Mouse (Mus musculus): ENCODE results near the gene Tifa. TPM values are rescaled to one million over a fixed set of nuclear protein-coding genes. Genes with fewer than 3 reads are reported as not detected.

Tifa gene
- polyA plus RNA-seq, 1 experiment: 0.54 TPM

- no peak overlapping the region for H3K27ac ChIP-seq (ENCODE audit: insufficient read depth, low read length)
- H3K36me3 ChIP-seq (ENCODE audit: control insufficient read depth, insufficient read depth, low read length, poor library complexity, severe bottlenecking): no peaks in the 10 kb centered on the region
- no peaks in the 10 kb centered on the region for H3K9me3 ChIP-seq (replicated peaks; ENCODE audit: control insufficient read depth, insufficient read depth, low read length, poor library complexity, severe bottlenecking)
- no peak for TF ChIP-seq EP300 (IDR thresholded peaks at IDR 0.05; ENCODE audit: insufficient read depth, low read depth, low read length)
- no peak for TF ChIP-seq POLR2A (IDR thresholded peaks at IDR 0.05; ENCODE audit: insufficient read depth, low read length)
- peak; percentile 23 for TF ChIP-seq CTCF (IDR thresholded peaks at IDR 0.05; ENCODE audit: low read depth, low read length)
- H3K27me3 ChIP-seq (ENCODE audit: control insufficient read depth, insufficient read depth, low read length, poor library complexity, severe bottlenecking): no peaks in the 10 kb centered on the region; the same call in 1 of the 2 replicates
- no peak overlapping the region for H3K9ac ChIP-seq (ENCODE audit: low read depth, poor library complexity, severe bottlenecking)
- H3K4me1 ChIP-seq (ENCODE audit: control insufficient read depth, insufficient read depth, low read length): no peaks in the 10 kb centered on the region
- no peak overlapping the region for H3K4me3 ChIP-seq (ENCODE audit: low read depth, low read length)
Observed at GRCm38 (mm10) chr3:127759212-127759611, 30.4 kb upstream of the Tifa start.

DNA sequence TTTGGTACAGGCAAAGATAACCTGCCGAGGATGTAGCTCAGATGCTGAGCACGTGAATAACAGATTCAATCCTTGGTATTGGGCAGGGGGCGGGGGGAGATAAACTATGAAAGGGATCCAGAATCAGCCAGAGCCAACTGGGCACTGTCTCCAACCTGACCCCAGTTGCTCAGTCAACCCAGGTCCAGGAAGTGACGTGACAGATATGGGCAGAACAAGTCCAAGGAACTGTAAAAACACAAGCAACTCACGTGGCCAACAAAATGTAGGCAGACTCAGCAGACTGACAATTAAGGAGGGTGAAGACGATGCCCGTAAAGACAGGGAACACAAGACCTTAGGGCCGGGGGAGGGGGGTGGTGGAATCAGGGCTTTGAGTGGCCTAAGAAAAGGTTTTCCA lies 27.2 kb upstream of the Tifa start:
- H3K27me3 ChIP-seq (ENCODE audit: control insufficient read depth, insufficient read depth, low read length, poor library complexity, severe bottlenecking): no peaks in the 10 kb centered on the region
- H3K27ac ChIP-seq (ENCODE audit: insufficient read depth, low read length): no peak overlapping the region
- H3K4me1 ChIP-seq (ENCODE audit: control insufficient read depth, insufficient read depth, low read length): no peaks in the 10 kb centered on the region
- no peak overlapping the region for H3K9ac ChIP-seq (ENCODE audit: low read depth, poor library complexity, severe bottlenecking)
- no peaks in the 10 kb centered on the region for H3K36me3 ChIP-seq (ENCODE audit: control insufficient read depth, insufficient read depth, low read length, poor library complexity, severe bottlenecking)
- TF ChIP-seq POLR2A (IDR thresholded peaks at IDR 0.05; ENCODE audit: insufficient read depth, low read length) (no peak), EP300 (IDR thresholded peaks at IDR 0.05; ENCODE audit: insufficient read depth, low read depth, low read length) (no peak), CTCF (IDR thresholded peaks at IDR 0.05; ENCODE audit: low read depth, low read length) (no peak)
- H3K9me3 ChIP-seq (replicated peaks; ENCODE audit: control insufficient read depth, insufficient read depth, low read length, poor library complexity, severe bottlenecking): no peaks in the 10 kb centered on the region
- no peak overlapping the region for H3K4me3 ChIP-seq (ENCODE audit: low read depth, low read length)

- Histone ChIP-seq H3K9ac (ENCODE audit: low read depth, poor library complexity, severe bottlenecking) (no peak overlapping the region), H3K4me1 (ENCODE audit: control insufficient read depth, insufficient read depth, low read length) (no peaks in the 10 kb centered on the region), H3K36me3 (ENCODE audit: control insufficient read depth, insufficient read depth, low read length, poor library complexity, severe bottlenecking) (no peaks in the 10 kb centered on the region), H3K27ac (ENCODE audit: insufficient read depth, low read length) (no peak overlapping the region), H3K27me3 (ENCODE audit: control insufficient read depth, insufficient read depth, low read length, poor library complexity, severe bottlenecking) (no peaks in the 10 kb centered on the region), H3K4me3 (ENCODE audit: low read depth, low read length) (no peak overlapping the region), H3K9me3 (replicated peaks; ENCODE audit: control insufficient read depth, insufficient read depth, low read length, poor library complexity, severe bottlenecking) (no peaks in the 10 kb centered on the region)
- TF ChIP-seq CTCF (IDR thresholded peaks at IDR 0.05; ENCODE audit: low read depth, low read length): peak; percentile 50
- no peak for TF ChIP-seq POLR2A (IDR thresholded peaks at IDR 0.05; ENCODE audit: insufficient read depth, low read length)
- TF ChIP-seq EP300 (IDR thresholded peaks at IDR 0.05; ENCODE audit: insufficient read depth, low read depth, low read length): no peak
Observed at GRCm38 (mm10) chr3:127763076-127763612, 26.5 kb upstream of the Tifa start.

- H3K4me3 ChIP-seq (ENCODE audit: low read depth, low read length): no peak overlapping the region
- H3K4me1 ChIP-seq (ENCODE audit: control insufficient read depth, insufficient read depth, low read length): no peaks in the 10 kb centered on the region
- H3K27ac ChIP-seq (ENCODE audit: insufficient read depth, low read length): no peak overlapping the region
- H3K9me3 ChIP-seq (replicated peaks; ENCODE audit: control insufficient read depth, insufficient read depth, low read length, poor library complexity, severe bottlenecking): no peaks in the 10 kb centered on the region
- no peaks in the 10 kb centered on the region for H3K36me3 ChIP-seq (ENCODE audit: control insufficient read depth, insufficient read depth, low read length, poor library complexity, severe bottlenecking)
- H3K9ac ChIP-seq (ENCODE audit: low read depth, poor library complexity, severe bottlenecking): no peak overlapping the region
- TF ChIP-seq CTCF (IDR thresholded peaks at IDR 0.05; ENCODE audit: low read depth, low read length) (peak; percentile 61), EP300 (IDR thresholded peaks at IDR 0.05; ENCODE audit: insufficient read depth, low read depth, low read length) (no peak)
- no peaks in the 10 kb centered on the region for H3K27me3 ChIP-seq (ENCODE audit: control insufficient read depth, insufficient read depth, low read length, poor library complexity, severe bottlenecking)
Observed at GRCm38 (mm10) chr3:127764541-127764940, 25.1 kb upstream of the Tifa start.

DNA sequence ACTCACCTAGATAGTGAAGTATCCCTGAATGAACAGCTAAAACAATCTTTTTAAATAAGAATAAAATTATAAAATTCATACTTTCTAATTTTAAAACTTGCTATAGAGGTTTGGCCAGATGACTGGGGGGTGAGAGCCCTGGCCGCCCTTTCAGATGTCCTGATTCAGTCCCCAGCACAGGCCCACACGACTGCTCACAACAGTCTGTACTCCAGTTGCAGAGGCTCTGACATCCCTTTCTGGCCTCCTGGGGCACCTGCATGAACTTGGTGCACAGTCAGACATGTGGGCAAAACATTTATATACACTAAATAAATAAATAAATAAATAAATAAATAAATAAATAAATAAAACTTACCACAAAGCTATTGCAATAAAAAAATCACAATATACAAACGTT lies 23.6 kb upstream of the Tifa start:
- H3K4me3 ChIP-seq (ENCODE audit: low read depth, low read length): no peak overlapping the region
- no peak overlapping the region for H3K27ac ChIP-seq (ENCODE audit: insufficient read depth, low read length)
- TF ChIP-seq EP300 (IDR thresholded peaks at IDR 0.05; ENCODE audit: insufficient read depth, low read depth, low read length) (no peak), POLR2A (IDR thresholded peaks at IDR 0.05; ENCODE audit: insufficient read depth, low read length) (no peak), CTCF (IDR thresholded peaks at IDR 0.05; ENCODE audit: low read depth, low read length) (no peak)
- H3K27me3 ChIP-seq (ENCODE audit: control insufficient read depth, insufficient read depth, low read length, poor library complexity, severe bottlenecking): no peaks in the 10 kb centered on the region
- no peak overlapping the region for H3K9ac ChIP-seq (ENCODE audit: low read depth, poor library complexity, severe bottlenecking)
- H3K36me3 ChIP-seq (ENCODE audit: control insufficient read depth, insufficient read depth, low read length, poor library complexity, severe bottlenecking): no peaks in the 10 kb centered on the region
- no peaks in the 10 kb centered on the region for H3K9me3 ChIP-seq (replicated peaks; ENCODE audit: control insufficient read depth, insufficient read depth, low read length, poor library complexity, severe bottlenecking)
- no peaks in the 10 kb centered on the region for H3K4me1 ChIP-seq (ENCODE audit: control insufficient read depth, insufficient read depth, low read length)

GRCm38 (mm10) chr3:127769146-127769545 lies 20.5 kb upstream of the Tifa start:
- H3K4me3 ChIP-seq (ENCODE audit: low read depth, low read length): no peak overlapping the region
- no peak for TF ChIP-seq POLR2A (IDR thresholded peaks at IDR 0.05; ENCODE audit: insufficient read depth, low read length)
- no peak for TF ChIP-seq EP300 (IDR thresholded peaks at IDR 0.05; ENCODE audit: insufficient read depth, low read depth, low read length)
- no peak for TF ChIP-seq CTCF (IDR thresholded peaks at IDR 0.05; ENCODE audit: low read depth, low read length)
- no peak overlapping the region for H3K27ac ChIP-seq (ENCODE audit: insufficient read depth, low read length)
- no peaks in the 10 kb centered on the region for H3K27me3 ChIP-seq (ENCODE audit: control insufficient read depth, insufficient read depth, low read length, poor library complexity, severe bottlenecking)
- no peaks in the 10 kb centered on the region for H3K4me1 ChIP-seq (ENCODE audit: control insufficient read depth, insufficient read depth, low read length)
- no peaks in the 10 kb centered on the region for H3K36me3 ChIP-seq (ENCODE audit: control insufficient read depth, insufficient read depth, low read length, poor library complexity, severe bottlenecking)
- H3K9me3 ChIP-seq (replicated peaks; ENCODE audit: control insufficient read depth, insufficient read depth, low read length, poor library complexity, severe bottlenecking): no peaks in the 10 kb centered on the region
- no peak overlapping the region for H3K9ac ChIP-seq (ENCODE audit: low read depth, poor library complexity, severe bottlenecking)
